Mouse (Mus musculus) lung, adult 2 months (tissue): Measurements from ENCODE around the gene Zfp664.

Source experiments
- CTCF ChIP-seq: fragments of 200-500 bp; IDR thresholded peaks from 2 replicates; pipeline ENCODE4 v1.5.1; 2011; ENCODE audit warnings: mild to moderate bottlenecking, low read length, control low read depth; ENCODE audit not compliant: insufficient read depth
- POLR2A ChIP-seq: fragments of 200-500 bp; IDR thresholded peaks from 2 replicates; pipeline ENCODE4 v1.6.1; 2011; ENCODE audit warnings: low read depth, mild to moderate bottlenecking, control low read depth, low read length, borderline replicate concordance; ENCODE audit errors: extremely low read depth

DNA sequence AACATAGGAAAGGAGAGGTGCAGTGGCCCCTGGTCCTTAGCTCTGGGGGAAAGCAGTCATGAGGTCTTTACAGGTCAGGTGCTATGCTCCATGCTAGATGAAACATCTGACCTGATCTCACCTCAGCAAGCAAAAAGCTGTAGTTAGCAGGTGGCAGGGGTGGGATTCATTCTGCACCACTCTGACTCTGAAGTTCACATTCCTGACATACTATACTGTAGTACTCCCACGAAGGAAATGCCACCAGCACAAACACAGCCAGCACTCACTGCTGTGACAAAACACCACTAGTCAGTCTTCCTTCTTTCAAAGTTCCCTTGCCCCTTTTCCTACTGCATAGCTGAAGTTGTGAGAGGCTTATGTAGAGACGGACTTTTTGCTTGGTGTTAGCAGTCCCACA, 10.2 kb upstream of the Zfp664 start:
- TF ChIP-seq CTCF: no peak
- no peak for TF ChIP-seq POLR2A
